Mouse (Mus musculus) heart, embryonic 16.5 days (tissue): ENCODE results near the gene Insrr. TPM values are rescaled to one million over a fixed set of nuclear protein-coding genes. Genes with fewer than 3 reads are reported as not detected.
A peak's percentile ranks its signal among the peaks of the same experiment; 100 is the strongest.

Experiments used
- ATAC-seq: fragments of 200-750 bp; cut with Nextera tagmentation; replicated peaks from 2 replicates; pipeline ENCODE4 v1.8.0; 2017; ENCODE audit warnings: moderate number of reproducible peaks; ENCODE audit not compliant: insufficient read depth, low FRiP score; ENCODE audit errors: extremely low read depth
- H3K27ac ChIP-seq: fragments of 300-500 bp; sonication (generic); 2 replicates; pipeline ENCODE4 v1.5.1; 2014; ENCODE audit warnings: mild to moderate bottlenecking, low read length, control low read depth, moderate library complexity
- H3K27me3 ChIP-seq: fragments of 300-500 bp; sonication (generic); 2 replicates; pipeline ENCODE4 v1.6.1; 2014; ENCODE audit warnings: low read length, mixed read lengths; ENCODE audit not compliant: control insufficient read depth, insufficient read depth
- H3K36me3 ChIP-seq: fragments of 300-500 bp; sonication (generic); 2 replicates; pipeline ENCODE4 v1.6.1; 2014; ENCODE audit not compliant: control insufficient read depth, insufficient read depth
- H3K4me1 ChIP-seq: fragments of 300-500 bp; sonication (generic); 2 replicates; pipeline ENCODE4 v1.6.1; 2014; ENCODE audit warnings: low read length, mixed read lengths; ENCODE audit not compliant: control insufficient read depth, insufficient read depth
- H3K4me2 ChIP-seq: fragments of 300-500 bp; sonication (generic); 2 replicates; pipeline ENCODE4 v1.6.1; 2014; ENCODE audit warnings: low read depth, mild to moderate bottlenecking, control low read depth, low read length
- H3K4me3 ChIP-seq: fragments of 300-500 bp; sonication (generic); 2 replicates; pipeline ENCODE4 v1.5.1; 2014; ENCODE audit warnings: mild to moderate bottlenecking, control low read depth, low read length
- H3K9ac ChIP-seq: fragments of 300-500 bp; sonication (generic); 2 replicates; pipeline ENCODE4 v1.6.1; 2014; ENCODE audit warnings: low read length, control low read depth
- H3K9me3 ChIP-seq: fragments of 300-500 bp; sonication (generic); replicated peaks from 2 replicates; pipeline ENCODE4 v1.6.1; 2016; ENCODE audit warnings: low read length; ENCODE audit not compliant: control insufficient read depth
- WGBS: fragments of 180-500 bp; shearing (Covaris S2); extraction: QIAGEN DNeasy Blood & Tissue Kit; methylation state at CpG from one replicate; pipeline ENCODE4 v1.1.7; 2014; 5-methylcytosine and 5-hydroxymethylcytosine counted together
- polyA plus RNA-seq: library from polyadenylated mRNA; unstranded; fragments of >200 nt; fragmentation: Nextera tagmentation; extraction: Ambion mirVana; gene quantifications from 2 replicates; pipeline ENCODE4 v1.2.1, GENCODE M21; 2015

The Insrr gene
- polyA plus RNA-seq, result not detected in 2 replicates

DNA sequence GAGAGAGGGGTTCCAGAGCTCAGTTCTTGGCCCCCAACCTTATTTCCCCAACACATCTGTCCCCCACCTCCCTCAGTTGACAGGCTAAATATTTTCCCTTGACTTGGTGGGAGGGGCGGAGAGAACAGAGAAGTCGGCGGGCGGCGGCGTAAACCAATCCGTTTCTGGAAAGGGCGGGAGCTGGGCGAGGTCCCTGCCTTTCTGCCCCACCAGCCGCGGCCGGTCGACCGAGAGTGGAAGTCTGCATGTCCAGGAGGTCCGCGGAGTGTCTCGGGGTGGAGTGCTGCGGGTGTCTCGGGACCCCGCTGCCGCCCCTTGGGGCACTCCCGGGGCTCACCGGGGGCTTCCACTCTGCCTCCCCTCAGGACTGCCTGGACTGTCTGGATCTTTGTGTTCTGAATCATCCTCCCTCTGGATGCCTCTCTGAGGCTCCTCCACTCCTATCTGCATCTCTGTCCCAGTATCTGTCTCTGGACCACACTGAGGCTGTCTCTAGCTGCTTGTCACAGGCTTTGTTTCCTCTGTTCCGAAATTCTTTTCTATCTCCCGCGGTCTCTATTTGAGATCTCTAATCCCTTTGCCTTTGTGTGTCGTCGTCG is at the start of gene Insrr:
TSS of gene Insrr (plus strand) at position 216 of the 599 bp plus-strand sequence.
- WGBS, result under 1% methylated on average over 29 of the region's 29 CpGs

DNA sequence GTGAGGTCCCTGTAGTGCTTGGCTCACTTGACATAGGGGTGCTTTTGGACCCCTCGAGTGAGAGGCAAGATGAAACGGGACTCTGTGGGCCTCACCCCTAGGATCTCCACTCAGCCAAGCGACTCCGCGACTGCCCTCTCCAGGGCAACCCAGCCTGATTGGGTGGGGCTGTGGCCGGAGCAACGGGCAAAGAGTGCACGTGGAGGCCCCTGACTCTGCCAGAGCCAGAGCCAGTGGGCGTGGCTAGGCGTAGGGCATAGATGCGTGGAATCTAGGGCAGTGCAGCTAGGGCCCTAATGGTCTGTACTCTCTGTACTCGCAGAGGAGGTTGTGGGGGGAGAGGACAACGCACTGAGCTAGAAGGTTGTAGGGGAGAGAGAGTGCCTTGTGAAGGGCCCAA is 48.3 kb upstream of the Insrr start, which contains the start of gene Lrrc71:
TSS of gene Lrrc71 (minus strand) at position 195 of the 400 bp plus-strand sequence.
- H3K27ac ChIP-seq, result no peak within 1 kb of the TSS
- H3K9me3 ChIP-seq, result no peaks in the 10 kb centered on the region
- H3K4me1 ChIP-seq, result peaks cover 3% of the 10 kb centered on the region; the same call in 1 of the 2 replicates
- H3K9ac ChIP-seq, result no peak within 1 kb of the TSS; the same call in 1 of the 2 replicates
- no peak within 1 kb of the TSS for H3K4me3 ChIP-seq
- H3K27me3 ChIP-seq, result peaks cover 2% of the 10 kb centered on the region; the same call in 1 of the 2 replicates
- H3K36me3 ChIP-seq, result peaks cover 5% of the 10 kb centered on the region; the same call in 1 of the 2 replicates
- WGBS, result 45% methylated on average over 13 of the region's 13 CpGs
- H3K4me2 ChIP-seq, result no peak within 1 kb of the TSS
- 0 out of 2 replicates have a peak, but pooled peaks have one; percentile 16 for ATAC-seq

More for the DNA sequence above, at the start of gene Insrr:
- ATAC-seq, result no peak
- H3K4me2 ChIP-seq, result peak within 1 kb of the TSS; percentile 60
- peaks cover 12% of the 10 kb centered on the region; the same call in 1 of the 2 replicates for H3K4me1 ChIP-seq
- peak within 1 kb of the TSS; percentile 24; the same call in 1 of the 2 replicates for H3K9ac ChIP-seq
- H3K27ac ChIP-seq, result no peak within 1 kb of the TSS
- H3K36me3 ChIP-seq, result no peaks in the 10 kb centered on the region
- peaks cover 98% of the 10 kb centered on the region for H3K27me3 ChIP-seq
- peak within 1 kb of the TSS; percentile 37 for H3K4me3 ChIP-seq
- no peaks in the 10 kb centered on the region for H3K9me3 ChIP-seq

DNA sequence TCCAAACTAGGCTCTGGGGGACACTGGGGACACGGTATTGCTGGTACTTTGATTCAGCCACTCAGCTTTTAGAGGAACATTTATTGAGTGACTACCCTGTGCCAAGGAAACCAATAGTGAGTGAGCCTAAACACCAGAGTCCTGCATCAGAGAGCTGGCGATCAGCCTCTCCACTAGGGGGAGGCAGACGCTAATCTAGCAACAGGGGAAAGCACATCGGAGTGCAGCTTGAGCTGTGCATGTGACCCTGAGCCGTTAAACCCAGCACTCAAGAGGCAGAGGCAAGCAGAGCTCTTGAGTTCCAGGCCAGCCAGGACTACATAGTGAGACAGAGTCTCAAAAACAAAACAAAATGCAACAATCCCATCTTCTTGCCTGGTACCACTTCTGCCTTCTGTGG is 47.7 kb upstream of the Insrr start:
- Histone ChIP-seq H3K9me3 (no peaks in the 10 kb centered on the region), H3K4me3 (no peak overlapping the region), H3K4me2 (no peak overlapping the region), H3K4me1 (peaks cover 3% of the 10 kb centered on the region; the same call in 1 of the 2 replicates), H3K9ac (no peak overlapping the region), H3K27me3 (peaks cover 2% of the 10 kb centered on the region; the same call in 1 of the 2 replicates), H3K36me3 (peaks cover 5% of the 10 kb centered on the region; the same call in 1 of the 2 replicates), H3K27ac (no peak overlapping the region)
- ATAC-seq, result peak; percentile 55; the same call in 1 of the 2 replicates
- WGBS, result 16% methylated on average over 5 of the region's 5 CpGs

DNA sequence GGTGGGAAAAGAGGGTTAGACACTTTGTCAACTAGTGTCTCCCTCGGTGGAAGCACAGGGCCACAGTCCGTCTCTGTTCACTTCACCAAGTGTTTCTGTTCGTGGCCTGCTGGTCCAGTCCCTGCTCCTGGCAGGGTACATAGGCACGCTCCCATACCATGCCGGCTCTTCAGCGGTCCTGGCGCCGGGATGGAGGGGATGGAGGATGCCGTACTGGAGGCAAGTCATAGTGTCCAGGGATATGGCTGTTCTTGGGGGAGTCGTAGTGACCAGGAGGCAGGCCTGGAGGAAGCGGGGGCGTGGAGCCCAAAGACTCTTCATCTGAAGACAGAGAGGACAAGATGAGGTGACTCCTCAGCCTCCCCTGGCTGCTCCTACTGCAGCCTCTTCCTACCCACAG is 46.8 kb upstream of the Insrr start:
- no peak for ATAC-seq
- Histone ChIP-seq H3K4me1 (peaks cover 3% of the 10 kb centered on the region; the same call in 1 of the 2 replicates), H3K27me3 (peaks cover 2% of the 10 kb centered on the region; the same call in 1 of the 2 replicates), H3K4me3 (no peak overlapping the region), H3K4me2 (no peak overlapping the region), H3K9me3 (no peaks in the 10 kb centered on the region), H3K9ac (no peak overlapping the region), H3K27ac (no peak overlapping the region), H3K36me3 (peaks cover 5% of the 10 kb centered on the region; the same call in 1 of the 2 replicates)
- WGBS, result 85% methylated on average over 12 of the region's 12 CpGs

DNA sequence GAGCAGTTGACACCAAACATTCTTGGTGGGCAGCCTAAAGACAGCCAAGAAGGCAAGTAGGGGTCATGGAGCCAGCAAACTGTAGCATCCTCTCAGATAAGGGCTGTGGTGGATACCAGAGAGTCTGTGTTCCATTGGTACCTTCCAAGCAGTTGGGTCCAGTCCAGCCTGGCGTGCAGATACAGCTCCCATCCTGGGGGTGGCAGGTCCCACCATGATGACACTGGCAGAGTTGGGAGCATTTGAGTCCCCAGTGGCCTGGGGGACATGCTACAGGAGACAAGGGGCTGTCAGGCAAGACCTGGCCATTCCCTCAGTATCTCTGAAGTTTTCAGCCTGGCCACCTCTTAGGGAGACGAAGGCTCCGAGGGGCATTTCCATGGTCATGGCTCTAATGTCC is 44.2 kb upstream of the Insrr start:
- peaks cover 2% of the 10 kb centered on the region; the same call in 1 of the 2 replicates for H3K27me3 ChIP-seq
- WGBS, result 83% methylated on average over 3 of the region's 3 CpGs
- peaks cover 5% of the 10 kb centered on the region; the same call in 1 of the 2 replicates for H3K36me3 ChIP-seq

DNA sequence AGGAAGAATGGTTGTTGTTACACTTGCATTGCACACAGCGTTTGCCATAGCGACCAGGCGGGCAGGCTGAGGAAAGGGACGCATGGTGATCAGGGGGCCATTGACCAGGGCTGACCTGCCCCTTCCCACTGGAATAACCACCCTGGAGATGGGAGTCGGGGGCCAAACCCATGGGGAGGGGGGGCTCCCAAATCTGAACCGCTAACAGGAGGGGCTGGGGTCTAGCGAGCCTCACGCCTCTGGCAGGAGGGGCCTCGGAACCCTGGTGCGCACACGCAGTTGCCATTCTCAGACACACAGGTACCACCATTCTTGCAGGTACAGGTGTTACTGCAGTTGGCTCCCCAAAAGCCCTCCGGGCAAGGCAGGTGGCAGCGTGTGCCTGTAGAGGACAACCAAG is 42.9 kb upstream of the Insrr start:
- no peak overlapping the region for H3K9ac ChIP-seq
- 79% methylated on average over 13 of the region's 13 CpGs for WGBS
- no peak overlapping the region for H3K4me3 ChIP-seq
- H3K4me2 ChIP-seq, result no peak overlapping the region
- H3K4me1 ChIP-seq, result 0 out of 2 replicates have a peak, but pooled peaks cover 2% of the 10 kb centered on the region
- peaks cover 5% of the 10 kb centered on the region; the same call in 1 of the 2 replicates for H3K36me3 ChIP-seq
- no peaks in the 10 kb centered on the region for H3K9me3 ChIP-seq
- no peak for ATAC-seq
- no peak overlapping the region for H3K27ac ChIP-seq
- H3K27me3 ChIP-seq, result peaks cover 6% of the 10 kb centered on the region; the same call in 1 of the 2 replicates

More for the DNA sequence above, 44.2 kb upstream of the Insrr start:
- no peak overlapping the region for H3K9ac ChIP-seq
- H3K4me2 ChIP-seq, result no peak overlapping the region
- H3K4me1 ChIP-seq, result peaks cover 5% of the 10 kb centered on the region; the same call in 1 of the 2 replicates
- no peak for ATAC-seq
- H3K27ac ChIP-seq, result no peak overlapping the region
- H3K9me3 ChIP-seq, result no peaks in the 10 kb centered on the region
- no peak overlapping the region for H3K4me3 ChIP-seq

DNA sequence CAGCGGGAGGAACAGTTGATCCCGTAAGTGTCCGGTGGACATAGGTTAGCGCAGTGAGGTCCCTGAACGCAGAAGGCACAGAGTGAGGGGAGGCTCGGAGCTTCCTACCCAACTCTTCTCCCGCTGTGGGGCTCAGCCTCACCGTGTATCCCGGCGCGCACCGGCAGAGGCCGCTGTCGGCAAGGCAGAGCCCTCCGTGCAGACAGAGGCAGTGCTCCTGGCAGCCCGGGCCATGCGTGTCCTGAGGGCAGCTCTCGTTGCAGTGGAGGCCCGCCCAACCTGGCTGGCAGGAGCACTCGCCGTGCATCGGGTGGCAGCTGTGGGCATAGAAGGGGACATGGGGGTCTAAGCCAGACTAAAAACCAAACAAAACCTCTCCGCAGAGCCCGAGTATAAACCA is 40.8 kb upstream of the Insrr start:
- Histone ChIP-seq H3K36me3 (peaks cover 5% of the 10 kb centered on the region; the same call in 1 of the 2 replicates), H3K27me3 (peaks cover 3% of the 10 kb centered on the region; the same call in 1 of the 2 replicates), H3K4me1 (0 out of 2 replicates have a peak, but pooled peaks cover 2% of the 10 kb centered on the region), H3K27ac (no peak overlapping the region), H3K9ac (peak overlapping the region; percentile 28), H3K4me3 (peak overlapping the region; percentile 15; the same call in 1 of the 2 replicates), H3K9me3 (no peaks in the 10 kb centered on the region), H3K4me2 (peak overlapping the region; percentile 48)
- peak; percentile 82 for ATAC-seq
- 6% methylated on average over 24 of the region's 24 CpGs for WGBS

DNA sequence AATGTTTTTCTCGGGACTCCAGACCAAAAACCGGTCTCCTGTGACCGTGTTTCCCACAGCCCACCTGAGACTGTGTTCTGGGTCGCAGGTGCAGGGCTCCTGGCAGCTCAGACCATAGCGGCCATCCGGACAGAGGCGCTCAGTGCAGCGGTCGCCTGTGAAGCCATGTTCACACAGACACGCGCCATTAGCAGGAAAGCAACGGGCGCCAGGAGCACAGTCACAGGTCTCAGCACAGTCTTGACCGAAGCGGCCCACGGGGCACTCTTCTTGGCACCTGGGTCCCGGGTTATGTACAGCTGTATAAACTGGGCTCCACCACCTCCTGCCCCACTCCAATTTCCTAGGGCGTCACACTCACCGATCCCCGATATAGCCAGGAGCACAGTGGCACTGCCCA is 40.3 kb upstream of the Insrr start:
- no peak for ATAC-seq
- H3K9me3 ChIP-seq, result no peaks in the 10 kb centered on the region
- no peak overlapping the region for H3K4me3 ChIP-seq
- 0 out of 2 replicates have a peak, but pooled peaks cover 3% of the 10 kb centered on the region for H3K4me1 ChIP-seq
- H3K27me3 ChIP-seq, result peaks cover 3% of the 10 kb centered on the region; the same call in 1 of the 2 replicates
- H3K27ac ChIP-seq, result no peak overlapping the region
- H3K36me3 ChIP-seq, result peaks cover 5% of the 10 kb centered on the region; the same call in 1 of the 2 replicates
- H3K9ac ChIP-seq, result no peak overlapping the region
- 56% methylated on average over 20 of the region's 20 CpGs for WGBS
- peak overlapping the region; percentile 48 for H3K4me2 ChIP-seq

DNA sequence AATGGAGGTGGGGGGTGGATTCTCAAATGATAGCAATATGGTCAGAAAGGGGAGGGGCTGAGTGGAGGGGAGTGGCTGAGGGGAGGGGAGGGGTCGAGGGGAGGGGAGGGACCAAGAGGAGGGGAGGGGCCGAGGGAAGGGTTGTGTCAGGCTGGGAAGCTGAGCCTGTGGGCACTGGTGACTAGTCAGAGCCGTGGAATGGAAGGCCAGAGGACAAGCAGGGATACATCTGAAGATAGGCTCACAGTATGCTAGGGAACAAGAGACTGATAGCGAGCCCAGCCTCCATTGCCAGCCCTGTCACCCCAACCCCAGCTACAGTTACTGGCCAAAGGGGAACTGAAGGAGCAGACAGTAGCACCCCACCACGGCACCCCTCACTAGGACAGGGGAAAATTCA is 38.1 kb upstream of the Insrr start:
- no peak for ATAC-seq
- H3K4me1 ChIP-seq, result peaks cover 11% of the 10 kb centered on the region

More for the DNA sequence above, 38.1 kb upstream of the Insrr start:
- Histone ChIP-seq H3K4me2 (no peak overlapping the region), H3K27ac (no peak overlapping the region), H3K9ac (no peak overlapping the region), H3K27me3 (peaks cover 3% of the 10 kb centered on the region; the same call in 1 of the 2 replicates), H3K4me3 (no peak overlapping the region), H3K36me3 (no peaks in the 10 kb centered on the region), H3K9me3 (no peaks in the 10 kb centered on the region)
- 35% methylated on average over 5 of the region's 5 CpGs for WGBS
